Mouse (Mus musculus): ENCODE data around the gene Osmr. TPM values are rescaled to one million over a fixed set of nuclear protein-coding genes. Genes with fewer than 3 reads are reported as not detected.

The Osmr gene
- polyA plus RNA-seq (2015; fragmentation: Nextera tagmentation; extraction: Ambion mirVana), result 2.8 and 3.4 TPM in 2 replicates

DNA sequence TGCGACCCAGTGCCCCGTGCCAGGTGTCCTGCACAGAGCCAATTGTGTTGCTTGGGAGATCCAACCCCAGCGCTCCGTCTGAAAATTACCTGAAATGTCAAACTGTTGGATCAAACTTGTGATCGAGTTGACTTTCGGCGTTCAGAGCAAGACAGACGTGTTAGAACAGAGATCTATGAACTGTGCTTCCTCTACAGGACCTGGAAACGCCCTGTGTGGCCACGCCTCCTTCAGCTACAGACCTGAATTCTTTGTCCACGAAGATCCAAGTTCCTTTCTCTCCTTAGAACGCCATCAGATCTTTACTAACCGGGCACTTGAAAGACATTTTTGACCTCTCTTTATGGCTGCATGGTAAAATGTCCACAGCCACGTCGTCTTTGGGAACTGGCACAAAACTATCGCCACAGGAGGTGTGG lies at the start of gene Osmr:
TSS of gene Osmr (minus strand) at position 369 of the 419 bp plus-strand sequence.
- H3K4me1 ChIP-seq, result peaks cover 14% of the 10 kb centered on the region
- H3K27ac ChIP-seq, result 0 out of 2 replicates have a peak within 1 kb of the TSS, but pooled peaks have one; percentile 18
- H3K9me3 ChIP-seq, result no peaks in the 10 kb centered on the region
- WGBS, result 7% methylated on average over 16 of the region's 16 CpGs
- H3K4me2 ChIP-seq, result peak within 1 kb of the TSS; percentile 89
- ATAC-seq (ENCODE audit: insufficient number of reproducible peaks, low FRiP score, low TSS enrichment, low read depth), result no peak
- H3K4me3 ChIP-seq, result peak within 1 kb of the TSS; percentile 53
- H3K9ac ChIP-seq, result peak within 1 kb of the TSS; percentile 39
- H3K27me3 ChIP-seq, result peaks cover 19% of the 10 kb centered on the region
- H3K36me3 ChIP-seq, result no peaks in the 10 kb centered on the region

DNA sequence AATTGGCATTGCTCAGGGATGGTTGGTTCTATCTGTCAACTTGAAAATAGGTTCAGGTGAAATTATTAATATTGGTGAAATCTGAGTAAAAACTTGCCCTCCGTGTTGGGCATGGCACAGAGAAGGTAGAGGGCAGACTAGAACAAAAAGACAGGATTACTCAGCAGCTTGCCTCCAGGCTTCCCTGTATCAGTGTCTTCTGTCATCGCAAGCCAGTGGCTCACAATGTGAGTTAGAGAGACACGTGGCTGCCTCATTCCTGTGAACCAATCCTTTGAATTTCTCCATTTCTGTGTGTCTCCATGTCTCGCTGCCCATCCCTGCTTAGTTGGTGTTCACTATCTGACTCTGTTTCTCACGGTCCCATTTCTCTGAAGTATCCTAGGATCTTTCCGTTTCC lies 44.6 kb upstream of the Osmr start:
- H3K27ac ChIP-seq, result no peak overlapping the region
- H3K9me3 ChIP-seq, result no peaks in the 10 kb centered on the region
- H3K9ac ChIP-seq, result no peak overlapping the region
- ATAC-seq (ENCODE audit: insufficient number of reproducible peaks, low FRiP score, low TSS enrichment, low read depth), result no peak
- no peak overlapping the region for H3K4me3 ChIP-seq
- no peaks in the 10 kb centered on the region for H3K36me3 ChIP-seq
- H3K4me1 ChIP-seq, result no peaks in the 10 kb centered on the region
- no peaks in the 10 kb centered on the region for H3K27me3 ChIP-seq
- H3K4me2 ChIP-seq, result no peak overlapping the region
- WGBS, result 76% methylated on average over 6 of the region's 6 CpGs

DNA sequence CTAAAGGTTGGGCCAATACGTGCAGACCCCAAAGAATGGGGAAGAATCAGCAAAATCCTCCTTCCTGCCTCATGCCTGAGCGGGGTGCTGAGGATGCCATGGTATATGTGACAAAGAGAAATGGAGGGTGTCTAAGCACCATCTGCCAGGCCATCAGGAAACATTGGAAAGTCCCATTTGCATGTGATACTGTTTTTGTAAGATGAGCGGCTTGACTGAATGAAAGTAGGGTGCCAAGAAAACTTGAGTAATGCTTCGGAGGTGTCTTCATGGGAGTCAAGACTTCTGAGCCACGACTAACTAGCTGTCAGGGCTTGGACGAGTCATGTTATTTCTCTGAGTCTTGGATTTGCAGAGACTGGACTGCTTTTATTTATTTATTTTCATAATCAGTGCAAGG lies 39.4 kb upstream of the Osmr start:
- no peak for ATAC-seq (ENCODE audit: insufficient number of reproducible peaks, low FRiP score, low TSS enrichment, low read depth)
- 83% methylated on average over 6 of the region's 6 CpGs for WGBS

DNA sequence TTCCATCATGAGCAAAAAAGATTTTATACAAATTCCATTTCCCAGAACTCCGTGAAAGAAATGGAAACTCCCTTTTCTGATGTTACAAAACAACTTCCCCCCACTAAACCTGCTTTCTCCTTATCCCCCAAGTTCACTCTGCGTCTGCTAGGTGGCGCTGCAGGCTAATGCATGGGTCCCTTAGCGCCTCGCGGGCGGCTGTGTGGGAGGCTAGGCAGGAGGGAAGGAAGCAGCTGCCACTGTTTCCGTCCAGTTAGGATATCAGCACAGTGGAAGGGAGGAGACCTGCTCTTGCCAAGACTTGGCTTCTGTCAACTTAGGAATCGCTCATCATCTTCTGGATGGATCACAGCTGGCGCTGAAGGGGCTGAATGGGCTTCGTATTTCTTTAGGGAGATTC lies 34.9 kb upstream of the Osmr start:
- H3K4me2 ChIP-seq, result 0 out of 2 replicates have a peak overlapping the region, but pooled peaks have one; percentile 34
- H3K27ac ChIP-seq, result no peak overlapping the region
- ATAC-seq (ENCODE audit: insufficient number of reproducible peaks, low FRiP score, low TSS enrichment, low read depth), result peak; percentile 65; the same call in 1 of the 2 replicates
- H3K27me3 ChIP-seq, result 0 out of 2 replicates have a peak, but pooled peaks cover 3% of the 10 kb centered on the region
- H3K36me3 ChIP-seq, result no peaks in the 10 kb centered on the region
- H3K4me3 ChIP-seq, result no peak overlapping the region
- H3K4me1 ChIP-seq, result peaks cover 8% of the 10 kb centered on the region; the same call in 1 of the 2 replicates
- H3K9ac ChIP-seq, result no peak overlapping the region
- H3K9me3 ChIP-seq, result no peaks in the 10 kb centered on the region
- 3% methylated on average over 11 of the region's 11 CpGs for WGBS

More for the DNA sequence above, 39.4 kb upstream of the Osmr start:
- Histone ChIP-seq H3K4me3 (no peak overlapping the region), H3K4me2 (no peak overlapping the region), H3K27ac (no peak overlapping the region), H3K4me1 (peaks cover 8% of the 10 kb centered on the region; the same call in 1 of the 2 replicates), H3K27me3 (0 out of 2 replicates have a peak, but pooled peaks cover 3% of the 10 kb centered on the region), H3K9me3 (no peaks in the 10 kb centered on the region), H3K9ac (no peak overlapping the region), H3K36me3 (no peaks in the 10 kb centered on the region)

DNA sequence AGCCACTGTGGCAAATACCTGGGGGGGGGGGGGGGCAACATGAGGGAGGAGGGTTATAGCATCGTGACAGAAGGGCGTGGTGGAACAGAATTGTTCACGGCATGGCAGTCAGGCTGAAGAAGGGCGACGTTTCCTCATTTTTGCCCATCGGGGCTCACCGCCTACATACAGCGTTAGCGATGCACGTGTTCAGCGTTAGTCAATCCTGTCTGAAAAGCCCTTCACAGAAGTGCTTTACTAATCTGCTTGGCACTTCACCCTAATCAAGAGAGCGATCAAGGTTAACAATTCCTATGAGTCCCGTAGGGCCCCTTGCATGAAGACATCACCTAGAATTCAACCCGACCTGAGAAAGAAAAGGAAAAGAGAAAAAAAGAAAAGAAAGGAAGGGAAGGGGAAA lies 34.3 kb upstream of the Osmr start:
- H3K27me3 ChIP-seq, result 0 out of 2 replicates have a peak, but pooled peaks cover 3% of the 10 kb centered on the region
- H3K27ac ChIP-seq, result no peak overlapping the region
- H3K36me3 ChIP-seq, result no peaks in the 10 kb centered on the region
- H3K4me1 ChIP-seq, result peaks cover 8% of the 10 kb centered on the region; the same call in 1 of the 2 replicates
- no peak overlapping the region for H3K9ac ChIP-seq
- 59% methylated on average over 14 of the region's 14 CpGs for WGBS
- no peak for ATAC-seq (ENCODE audit: insufficient number of reproducible peaks, low FRiP score, low TSS enrichment, low read depth)
- no peak overlapping the region for H3K4me3 ChIP-seq
- no peaks in the 10 kb centered on the region for H3K9me3 ChIP-seq
- H3K4me2 ChIP-seq, result no peak overlapping the region

DNA sequence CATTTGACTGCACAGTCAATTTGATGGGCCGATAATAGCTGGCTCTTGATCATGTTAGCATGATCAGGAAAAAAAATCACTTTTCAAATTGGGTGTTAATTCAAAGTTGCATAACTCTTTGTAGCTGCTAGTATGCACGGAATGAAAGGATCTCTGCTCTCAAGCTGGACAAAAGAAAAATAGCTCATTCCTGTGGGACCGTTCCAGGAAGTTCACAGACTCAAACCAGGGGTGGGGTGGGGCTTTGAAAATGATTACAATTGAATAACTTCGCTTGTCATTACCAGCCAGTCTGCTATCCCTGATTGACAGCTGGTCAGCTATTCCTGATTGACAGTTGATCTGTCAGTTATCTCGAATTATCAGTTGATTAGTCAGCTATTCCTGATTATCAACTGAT lies 33.8 kb upstream of the Osmr start:
- H3K9ac ChIP-seq, result no peak overlapping the region
- H3K9me3 ChIP-seq, result no peaks in the 10 kb centered on the region
- ATAC-seq (ENCODE audit: insufficient number of reproducible peaks, low FRiP score, low TSS enrichment, low read depth), result no peak
- H3K4me1 ChIP-seq, result peaks cover 8% of the 10 kb centered on the region; the same call in 1 of the 2 replicates
- no peaks in the 10 kb centered on the region for H3K36me3 ChIP-seq
- WGBS, result 71% methylated on average over 5 of the region's 5 CpGs
- no peak overlapping the region for H3K4me2 ChIP-seq
- H3K27me3 ChIP-seq, result 0 out of 2 replicates have a peak, but pooled peaks cover 3% of the 10 kb centered on the region
- no peak overlapping the region for H3K27ac ChIP-seq
- no peak overlapping the region for H3K4me3 ChIP-seq

DNA sequence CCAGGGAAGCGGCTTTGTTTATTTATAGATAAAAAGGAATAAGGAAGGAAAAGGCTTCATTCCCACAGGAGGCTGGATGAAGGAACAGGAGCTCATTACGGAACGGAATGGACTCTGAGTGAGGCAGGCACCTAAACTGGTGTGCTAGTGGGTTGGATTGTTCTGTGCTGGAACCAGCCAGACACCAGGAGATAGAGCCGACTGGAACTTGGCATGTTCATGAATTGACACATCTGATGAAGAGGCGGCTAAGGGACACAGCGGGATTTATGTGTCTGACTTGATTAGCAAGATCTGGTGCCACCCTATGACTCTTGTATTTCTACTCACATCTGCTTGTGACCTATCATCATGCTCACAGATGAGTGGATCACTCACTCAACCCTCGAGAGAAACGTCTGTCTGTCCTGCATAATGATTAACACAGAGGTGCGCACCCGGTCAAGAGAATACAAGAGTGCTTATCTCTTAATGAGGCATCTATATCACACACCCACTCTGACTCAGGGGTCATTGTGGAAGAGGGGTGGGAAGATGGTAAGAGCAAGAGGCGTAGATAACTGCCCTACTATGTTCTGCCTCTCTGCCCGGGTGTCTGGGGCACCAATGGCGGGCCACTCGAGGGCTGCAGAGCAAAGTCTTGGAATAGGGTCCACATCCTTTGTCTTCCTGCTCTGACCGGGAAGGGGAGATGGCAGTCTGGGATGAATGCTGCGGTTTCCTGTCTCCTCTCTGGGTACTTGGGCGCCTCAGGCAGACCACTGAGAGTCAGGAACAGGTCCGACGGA lies 31.7 kb upstream of the Osmr start:
- Histone ChIP-seq H3K9me3 (no peaks in the 10 kb centered on the region), H3K27me3 (0 out of 2 replicates have a peak, but pooled peaks cover 3% of the 10 kb centered on the region), H3K27ac (no peak overlapping the region), H3K9ac (no peak overlapping the region), H3K4me1 (peaks cover 6% of the 10 kb centered on the region; the same call in 1 of the 2 replicates), H3K4me2 (no peak overlapping the region), H3K4me3 (no peak overlapping the region), H3K36me3 (no peaks in the 10 kb centered on the region)
- no peak for ATAC-seq (ENCODE audit: insufficient number of reproducible peaks, low FRiP score, low TSS enrichment, low read depth)
- WGBS, result 85% methylated on average over 19 of the region's 19 CpGs

DNA sequence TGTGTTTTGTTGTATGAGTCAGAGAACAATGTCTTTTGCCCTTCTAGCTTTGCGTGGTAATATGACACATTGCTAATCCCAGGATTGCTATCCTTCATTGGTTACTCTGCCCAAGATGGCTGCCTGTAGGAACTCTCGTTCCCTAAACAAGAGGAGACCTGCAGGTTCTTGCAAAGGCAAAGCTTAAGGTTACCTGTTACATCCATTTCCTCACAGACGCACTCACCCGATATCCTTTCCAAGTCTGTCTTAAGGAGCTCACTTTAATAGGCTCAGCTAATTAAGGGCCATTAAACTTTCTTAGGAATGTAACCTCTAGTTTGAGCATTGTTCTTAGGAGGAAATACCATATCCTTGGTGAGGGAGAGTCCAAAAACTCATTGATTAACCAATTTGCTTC lies 31.0 kb upstream of the Osmr start:
- no peak overlapping the region for H3K4me2 ChIP-seq
- H3K27ac ChIP-seq, result no peak overlapping the region
- ATAC-seq (ENCODE audit: insufficient number of reproducible peaks, low FRiP score, low TSS enrichment, low read depth), result no peak
- WGBS, result 61% methylated on average over 4 of the region's 4 CpGs
- H3K9me3 ChIP-seq, result no peaks in the 10 kb centered on the region
- 0 out of 2 replicates have a peak, but pooled peaks cover 3% of the 10 kb centered on the region for H3K27me3 ChIP-seq
- H3K9ac ChIP-seq, result no peak overlapping the region
- H3K36me3 ChIP-seq, result no peaks in the 10 kb centered on the region
- H3K4me3 ChIP-seq, result no peak overlapping the region
- H3K4me1 ChIP-seq, result peaks cover 6% of the 10 kb centered on the region; the same call in 1 of the 2 replicates

DNA sequence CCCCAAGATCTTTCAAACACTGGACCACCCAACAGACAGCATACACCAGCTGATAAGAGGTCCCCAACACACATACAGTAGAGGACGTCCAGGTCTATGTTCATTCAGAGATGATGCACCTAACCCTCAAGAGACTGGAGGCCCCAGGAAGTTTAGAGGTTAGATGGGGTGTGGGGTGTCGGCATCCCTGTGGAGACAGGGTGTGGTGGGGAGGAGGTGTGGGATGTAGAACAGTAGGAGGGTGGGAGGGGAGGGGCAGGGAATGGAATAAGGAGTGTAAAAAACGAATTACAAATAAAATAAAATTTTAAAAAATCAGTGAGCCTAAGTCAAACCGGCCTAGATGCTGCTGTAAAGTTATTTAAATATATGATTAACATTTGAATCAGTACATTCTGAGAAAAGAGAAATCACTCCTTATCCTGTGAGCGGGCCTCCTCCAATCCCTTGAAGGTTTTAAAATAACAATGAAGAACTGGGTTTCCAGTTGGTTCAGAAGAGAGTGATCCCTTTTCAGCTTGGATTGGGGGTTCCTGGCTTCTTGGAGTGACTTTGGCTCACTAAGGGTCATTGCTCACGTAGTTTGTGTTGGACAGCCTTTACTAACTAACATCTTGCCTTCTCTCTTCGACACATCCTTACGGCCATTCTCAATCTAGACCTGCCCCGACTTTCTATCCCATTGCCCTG lies 28.7 kb upstream of the Osmr start:
- H3K9me3 ChIP-seq, result no peaks in the 10 kb centered on the region
- H3K27ac ChIP-seq, result no peak overlapping the region
- no peaks in the 10 kb centered on the region for H3K27me3 ChIP-seq
- no peak overlapping the region for H3K9ac ChIP-seq
- 63% methylated on average over 9 of the region's 9 CpGs for WGBS
- H3K4me1 ChIP-seq, result no peaks in the 10 kb centered on the region
- no peak overlapping the region for H3K4me3 ChIP-seq
- ATAC-seq (ENCODE audit: insufficient number of reproducible peaks, low FRiP score, low TSS enrichment, low read depth), result no peak
- H3K4me2 ChIP-seq, result no peak overlapping the region
- no peaks in the 10 kb centered on the region for H3K36me3 ChIP-seq

DNA sequence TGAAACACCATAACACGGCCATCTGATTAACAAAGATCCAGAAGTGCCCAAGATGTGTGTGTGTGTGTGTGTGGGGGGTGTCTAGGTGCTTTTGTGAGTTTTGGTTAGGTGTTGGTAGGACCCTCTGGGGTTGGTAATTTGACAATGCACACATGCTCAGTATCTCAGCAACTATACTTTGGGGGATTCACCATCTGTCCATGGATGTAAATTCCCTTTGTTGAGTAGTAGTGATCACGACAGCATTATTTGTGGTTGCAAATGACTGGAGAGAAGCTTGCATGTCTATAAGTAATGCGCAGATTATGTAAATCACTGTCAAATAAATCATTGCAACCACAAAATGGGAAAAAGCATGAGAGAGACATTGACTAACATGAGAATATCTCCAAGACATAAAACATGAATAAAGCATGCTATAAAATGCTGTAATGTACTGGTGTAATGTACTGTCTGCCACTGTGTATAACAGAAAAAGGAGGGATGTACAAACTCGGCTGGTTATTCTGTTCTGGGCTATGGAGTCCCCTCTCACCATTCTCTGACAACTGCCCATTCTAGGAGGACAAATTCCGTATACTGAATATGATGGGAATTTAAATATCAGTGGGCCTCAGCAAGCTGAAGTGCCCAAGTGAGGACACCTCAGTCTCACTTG lies 27.3 kb upstream of the Osmr start:
- Histone ChIP-seq H3K27ac (no peak overlapping the region), H3K4me1 (no peaks in the 10 kb centered on the region), H3K9ac (no peak overlapping the region), H3K4me2 (no peak overlapping the region), H3K4me3 (no peak overlapping the region), H3K36me3 (no peaks in the 10 kb centered on the region), H3K27me3 (no peaks in the 10 kb centered on the region), H3K9me3 (no peaks in the 10 kb centered on the region)
- 85% methylated on average over 5 of the region's 5 CpGs for WGBS
- ATAC-seq (ENCODE audit: insufficient number of reproducible peaks, low FRiP score, low TSS enrichment, low read depth), result no peak

DNA sequence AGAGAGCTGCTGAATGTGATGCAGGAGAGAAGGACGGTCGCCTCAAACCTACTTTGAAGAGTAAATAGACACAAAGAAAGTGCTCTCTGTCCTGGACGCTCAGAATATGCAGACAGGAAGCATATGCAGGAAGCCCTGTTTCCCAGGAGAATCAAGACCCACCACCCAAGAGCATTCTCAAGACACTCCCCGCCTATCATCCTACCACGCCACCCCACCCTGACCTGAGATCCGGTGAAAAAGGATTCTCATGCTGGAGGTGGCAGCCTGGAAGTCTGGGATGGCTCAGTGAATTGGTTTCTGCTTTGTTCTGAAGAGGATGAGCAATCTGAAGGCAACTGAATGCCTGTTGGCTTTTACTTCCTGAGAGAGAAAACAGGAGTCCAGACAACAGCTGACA lies 26.5 kb upstream of the Osmr start:
- WGBS, result 73% methylated on average over 6 of the region's 6 CpGs
- Histone ChIP-seq H3K36me3 (no peaks in the 10 kb centered on the region), H3K9me3 (no peaks in the 10 kb centered on the region), H3K4me2 (no peak overlapping the region), H3K4me1 (no peaks in the 10 kb centered on the region), H3K27me3 (no peaks in the 10 kb centered on the region), H3K27ac (no peak overlapping the region), H3K4me3 (no peak overlapping the region), H3K9ac (no peak overlapping the region)
- ATAC-seq (ENCODE audit: insufficient number of reproducible peaks, low FRiP score, low TSS enrichment, low read depth), result no peak

Data from limb, embryonic 15.5 days (tissue).